Mouse (Mus musculus): Measurements from ENCODE around the gene Olfr332. TPM values are rescaled to one million over a fixed set of nuclear protein-coding genes. Genes with fewer than 3 reads are reported as not detected.

Olfr332 gene
- polyA plus RNA-seq, 1 experiment from 2014 or later = not detected

DNA sequence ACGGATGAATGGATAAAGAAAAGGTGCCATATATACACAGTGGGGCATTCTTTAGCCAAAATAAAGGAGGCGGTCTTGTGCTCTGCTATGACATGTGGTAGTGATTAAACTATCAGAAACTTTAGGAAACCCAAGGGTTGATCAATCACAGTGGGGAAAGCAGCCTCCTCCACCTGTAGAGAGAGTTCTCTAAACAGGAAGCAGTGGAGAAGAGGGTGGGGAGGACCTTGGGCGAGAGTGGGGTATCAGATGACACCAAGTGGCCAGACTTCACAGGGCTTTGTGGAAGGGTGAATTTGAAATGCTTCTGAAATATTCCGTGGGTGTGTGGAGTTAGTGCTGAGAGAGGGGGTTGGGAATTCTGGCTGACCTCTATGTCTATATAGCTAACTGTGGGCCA, 38.8 kb downstream of the Olfr332 start:
- ATAC-seq (no peak), DNase-seq (ENCODE audit: low spot score) (no peak)
- Histone ChIP-seq H3K27ac (ENCODE audit: low read depth, low read length) (no peak overlapping the region), H3K36me3 (ENCODE audit: control insufficient read depth, insufficient read depth, low read length) (no peaks in the 10 kb centered on the region), H3K4me1 (ENCODE audit: control insufficient read depth, insufficient read depth, low read length) (no peaks in the 10 kb centered on the region), H3K9ac (ENCODE audit: low read length) (no peak overlapping the region), H3K4me2 (ENCODE audit: low read length) (no peak overlapping the region), H3K9me3 (replicated peaks; ENCODE audit: control insufficient read depth, low read length) (0 out of 2 replicates have a peak, but pooled peaks cover 3% of the 10 kb centered on the region), H3K4me3 (ENCODE audit: low read depth, low read length) (no peak overlapping the region), H3K27me3 (replicated peaks; ENCODE audit: control insufficient read depth, insufficient read depth, low read length) (no peaks in the 10 kb centered on the region)
- 70% methylated on average over 4 of the region's 4 CpGs for WGBS

DNA sequence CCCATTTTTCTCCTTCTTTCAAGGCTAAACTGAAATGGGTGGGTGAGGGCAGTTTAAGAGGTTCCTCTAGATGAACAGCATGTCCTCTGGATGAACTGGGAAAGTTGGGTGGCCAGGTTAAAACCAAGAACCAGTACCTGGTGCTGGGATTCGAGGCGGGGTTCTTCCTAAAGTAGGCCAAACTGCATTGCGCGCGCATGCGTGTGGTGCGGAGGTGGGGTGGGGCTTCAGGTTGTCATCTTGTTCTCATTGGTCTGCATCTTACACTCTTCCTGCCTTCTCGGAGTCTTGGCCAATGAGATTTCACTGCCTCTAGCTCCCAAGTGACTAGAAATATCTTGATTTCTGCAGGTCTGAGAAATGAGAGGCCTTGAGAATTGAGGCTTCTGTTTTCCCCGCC, 39.6 kb downstream of the Olfr332 start, which contains the start of gene Lypd9:
TSS of gene Lypd9 (minus strand) at position 165 of the 400 bp plus-strand sequence.
- ATAC-seq = no peak
- Histone ChIP-seq H3K27me3 (replicated peaks; ENCODE audit: control insufficient read depth, insufficient read depth, low read length) (no peaks in the 10 kb centered on the region), H3K27ac (ENCODE audit: low read depth, low read length) (no peak within 1 kb of the TSS)

More for the DNA sequence above, 39.6 kb downstream of the Olfr332 start, which contains the start of gene Lypd9:
- H3K9me3 ChIP-seq (replicated peaks; ENCODE audit: control insufficient read depth, low read length) = 0 out of 2 replicates have a peak, but pooled peaks cover 3% of the 10 kb centered on the region
- 98% methylated on average over 9 of the region's 9 CpGs for WGBS
- H3K36me3 ChIP-seq (ENCODE audit: control insufficient read depth, insufficient read depth, low read length) = no peaks in the 10 kb centered on the region
- no peaks in the 10 kb centered on the region for H3K4me1 ChIP-seq (ENCODE audit: control insufficient read depth, insufficient read depth, low read length)
- no peak within 1 kb of the TSS for H3K4me2 ChIP-seq (ENCODE audit: low read length)
- DNase-seq (ENCODE audit: low spot score) = no peak
- no peak within 1 kb of the TSS for H3K4me3 ChIP-seq (ENCODE audit: low read depth, low read length)
- H3K9ac ChIP-seq (ENCODE audit: low read length) = no peak within 1 kb of the TSS

Other genes starting within 250 kb of the Olfr332 start
- gene 4930438A08Rik, start 217.8 kb downstream of the Olfr332 start, polyA plus RNA-seq (2014; fragmentation: Nextera tagmentation; extraction: Ambion mirVana) = not detected in 2 replicates
- 13.1 and 14.2 TPM in 2 replicates for gene Zfp692, start 185.5 kb downstream of the Olfr332 start, polyA plus RNA-seq (2014; fragmentation: Nextera tagmentation; extraction: Ambion mirVana)
- 38.8 and 45.4 TPM in 2 replicates for gene Zfp672, start 162.2 kb downstream of the Olfr332 start, polyA plus RNA-seq (2014; fragmentation: Nextera tagmentation; extraction: Ambion mirVana)
- 29.5 and 43.3 TPM in 2 replicates for gene Sh3bp5l, start 161.8 kb downstream of the Olfr332 start, polyA plus RNA-seq (2014; fragmentation: Nextera tagmentation; extraction: Ambion mirVana)
- 0.22 TPM in 1 of 2 replicates, not detected in the other for gene Lypd8, start 113.5 kb downstream of the Olfr332 start, polyA plus RNA-seq (2014; fragmentation: Nextera tagmentation; extraction: Ambion mirVana)
- gene 1810065E05Rik, start 71.4 kb downstream of the Olfr332 start, polyA plus RNA-seq (2014; fragmentation: Nextera tagmentation; extraction: Ambion mirVana) = not detected in 2 replicates
- gene Gm12253, start 60.0 kb downstream of the Olfr332 start, polyA plus RNA-seq (2014; fragmentation: Nextera tagmentation; extraction: Ambion mirVana) = not detected in 2 replicates
- not detected in 2 replicates for gene Lypd9, start 39.6 kb downstream of the Olfr332 start, polyA plus RNA-seq (2014; fragmentation: Nextera tagmentation; extraction: Ambion mirVana)
- gene Olfr30, start 30.3 kb downstream of the Olfr332 start, polyA plus RNA-seq (2014; fragmentation: Nextera tagmentation; extraction: Ambion mirVana) = not detected in 2 replicates
- gene Olfr331, start 10.0 kb upstream of the Olfr332 start, polyA plus RNA-seq (2014; fragmentation: Nextera tagmentation; extraction: Ambion mirVana) = not detected in 2 replicates
- gene Olfr330, start 42.3 kb upstream of the Olfr332 start, polyA plus RNA-seq (2014; fragmentation: Nextera tagmentation; extraction: Ambion mirVana) = not detected in 2 replicates
- not detected in 2 replicates for gene Olfr329-ps, start 53.9 kb upstream of the Olfr332 start, polyA plus RNA-seq (2014; fragmentation: Nextera tagmentation; extraction: Ambion mirVana)
- not detected in 2 replicates for gene Olfr328, start 63.1 kb upstream of the Olfr332 start, polyA plus RNA-seq (2014; fragmentation: Nextera tagmentation; extraction: Ambion mirVana)
- gene Olfr224, start 78.0 kb upstream of the Olfr332 start, polyA plus RNA-seq (2014; fragmentation: Nextera tagmentation; extraction: Ambion mirVana) = not detected in 2 replicates
- gene Olfr325, start 85.2 kb upstream of the Olfr332 start, polyA plus RNA-seq (2014; fragmentation: Nextera tagmentation; extraction: Ambion mirVana) = not detected in 2 replicates
- not detected in 2 replicates for gene Olfr324, start 102.6 kb upstream of the Olfr332 start, polyA plus RNA-seq (2014; fragmentation: Nextera tagmentation; extraction: Ambion mirVana)
- not detected in 2 replicates for gene 2210407C18Rik, start 123.5 kb upstream of the Olfr332 start, polyA plus RNA-seq (2014; fragmentation: Nextera tagmentation; extraction: Ambion mirVana)
- not detected in 2 replicates for gene Olfr323, start 137.9 kb upstream of the Olfr332 start, polyA plus RNA-seq (2014; fragmentation: Nextera tagmentation; extraction: Ambion mirVana)
- not detected in 2 replicates for gene Trim58, start 147.9 kb upstream of the Olfr332 start, polyA plus RNA-seq (2014; fragmentation: Nextera tagmentation; extraction: Ambion mirVana)
- not detected in 2 replicates for gene Olfr322, start 166.2 kb upstream of the Olfr332 start, polyA plus RNA-seq (2014; fragmentation: Nextera tagmentation; extraction: Ambion mirVana)
- gene Olfr320, start 188.5 kb upstream of the Olfr332 start, polyA plus RNA-seq (2014; fragmentation: Nextera tagmentation; extraction: Ambion mirVana) = not detected in 2 replicates
- gene Olfr319, start 206.6 kb upstream of the Olfr332 start, polyA plus RNA-seq (2014; fragmentation: Nextera tagmentation; extraction: Ambion mirVana) = 0.10 TPM in 1 of 2 replicates, not detected in the other
- gene Olfr318, start 231.5 kb upstream of the Olfr332 start, polyA plus RNA-seq (2014; fragmentation: Nextera tagmentation; extraction: Ambion mirVana) = not detected in 2 replicates
- 0.10 TPM in 1 of 2 replicates, not detected in the other for gene Olfr317, start 246.7 kb upstream of the Olfr332 start, polyA plus RNA-seq (2014; fragmentation: Nextera tagmentation; extraction: Ambion mirVana)